Mouse (Mus musculus) limb, embryonic 11.5 days (tissue): ENCODE measurements at regions not wholly inside any gene's neighbourhood (a gene's known extent, or its start where the extent isn't known, plus 50 kb on each side); places are given as distances from the start of the nearest gene placed in this dataset.

Experiments
- ATAC-seq: fragments of 200-750 bp; cut with Nextera tagmentation; 2 replicates; pipeline ENCODE4 v1.8.0; 2017; ENCODE audit warnings: low read depth; ENCODE audit not compliant: insufficient number of reproducible peaks, low FRiP score, low TSS enrichment
- DNase-seq: peaks from one replicate; pipeline ENCODE4 v3.0.0-alpha.2; 2015; ENCODE audit warnings: low spot score
- H3K27ac ChIP-seq: fragments of 300-500 bp; sonication (generic); replicated peaks from 2 replicates; pipeline ENCODE4 v1.5.1; 2014; ENCODE audit warnings: low read depth, mild to moderate bottlenecking, low read length
- H3K27me3 ChIP-seq: fragments of 300-500 bp; sonication (generic); 2 replicates; pipeline ENCODE4 v1.6.1; 2014; ENCODE audit warnings: mild to moderate bottlenecking, low read length, mixed read lengths; ENCODE audit not compliant: control insufficient read depth, insufficient read depth
- H3K36me3 ChIP-seq: fragments of 300-500 bp; sonication (generic); 2 replicates; pipeline ENCODE4 v1.6.1; 2014; ENCODE audit warnings: mild to moderate bottlenecking, low read length, moderate library complexity, mixed read lengths; ENCODE audit not compliant: control insufficient read depth, insufficient read depth
- H3K4me1 ChIP-seq: fragments of 300-500 bp; sonication (generic); 2 replicates; pipeline ENCODE4 v1.6.1; 2014; ENCODE audit warnings: low read length, mixed read lengths; ENCODE audit not compliant: control insufficient read depth, insufficient read depth
- H3K4me2 ChIP-seq: fragments of 300-500 bp; sonication (generic); 2 replicates; pipeline ENCODE4 v1.6.1; 2014; ENCODE audit warnings: low read depth, mild to moderate bottlenecking, moderate library complexity; ENCODE audit not compliant: severe bottlenecking
- H3K4me3 ChIP-seq: fragments of 300-500 bp; sonication (generic); 2 replicates; pipeline ENCODE4 v1.5.1; 2014; ENCODE audit warnings: low read depth, low read length
- H3K9ac ChIP-seq: fragments of 300-500 bp; sonication (generic); 2 replicates; pipeline ENCODE4 v1.6.1; 2014; ENCODE audit warnings: mild to moderate bottlenecking, low read length
- H3K9me3 ChIP-seq: fragments of 300-500 bp; sonication (generic); 2 replicates; pipeline ENCODE4 v1.6.1; 2016; ENCODE audit warnings: low read length; ENCODE audit not compliant: control insufficient read depth
- WGBS: fragments of 180-500 bp; shearing (Covaris S2); extraction: QIAGEN DNeasy Blood & Tissue Kit; methylation state at CpG from one replicate; pipeline ENCODE4 v1.1.7; 2014; 5-methylcytosine and 5-hydroxymethylcytosine counted together

DNA sequence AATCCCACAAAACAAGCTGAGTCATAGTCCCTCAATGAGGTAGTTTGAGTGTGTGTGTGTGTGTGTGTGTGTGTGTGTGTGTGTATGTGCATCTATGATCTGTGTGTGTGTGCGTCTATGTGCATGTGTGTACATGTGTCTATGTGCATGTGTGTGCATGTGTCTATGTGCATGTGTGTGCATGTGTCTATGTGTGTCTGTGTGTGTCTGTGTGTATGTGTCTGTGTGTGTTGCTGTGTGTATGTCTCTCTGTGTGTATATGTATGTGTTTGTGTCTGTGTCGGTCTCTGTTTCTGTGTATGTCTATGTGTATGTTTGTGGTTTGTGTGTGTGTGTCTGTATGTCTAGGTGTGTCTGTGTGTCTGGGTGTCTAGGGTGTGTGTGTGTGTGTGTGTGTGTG lies 309.1 kb upstream of the Brinp3 start:
- no peak overlapping the region for H3K27ac ChIP-seq
- no peaks in the 10 kb centered on the region for H3K4me1 ChIP-seq
- DNase-seq (no peak), ATAC-seq (no peak)
- H3K4me2 ChIP-seq: no peak overlapping the region
- no peak overlapping the region for H3K9ac ChIP-seq
- WGBS: 98% methylated on average over 2 of the region's 2 CpGs
- no peaks in the 10 kb centered on the region for H3K27me3 ChIP-seq
- no peaks in the 10 kb centered on the region for H3K9me3 ChIP-seq
- no peaks in the 10 kb centered on the region for H3K36me3 ChIP-seq
- H3K4me3 ChIP-seq: no peak overlapping the region

- H3K9ac ChIP-seq: no peak overlapping the region
- 93% methylated on average over 1 of the region's 1 CpGs for WGBS
- H3K27ac ChIP-seq: no peak overlapping the region
- no peaks in the 10 kb centered on the region for H3K9me3 ChIP-seq
- H3K4me2 ChIP-seq: no peak overlapping the region
- H3K4me1 ChIP-seq: no peaks in the 10 kb centered on the region
- H3K27me3 ChIP-seq: no peaks in the 10 kb centered on the region
- no peaks in the 10 kb centered on the region for H3K36me3 ChIP-seq
- DNase-seq: no peak
- no peak for ATAC-seq
- no peak overlapping the region for H3K4me3 ChIP-seq
Observed at GRCm38 (mm10) chr1:146211646-146212045, 282.9 kb upstream of the Brinp3 start.

GRCm38 (mm10) chr1:146231487-146232466 lies 262.8 kb upstream of the Brinp3 start:
- no peak overlapping the region for H3K9ac ChIP-seq
- no peak overlapping the region for H3K27ac ChIP-seq
- DNase-seq (no peak), ATAC-seq (no peak)
- no peak overlapping the region for H3K4me3 ChIP-seq
- no peaks in the 10 kb centered on the region for H3K27me3 ChIP-seq
- no peaks in the 10 kb centered on the region for H3K4me1 ChIP-seq
- H3K4me2 ChIP-seq: no peak overlapping the region
- no peaks in the 10 kb centered on the region for H3K36me3 ChIP-seq
- H3K9me3 ChIP-seq: no peaks in the 10 kb centered on the region
- 88% methylated on average over 7 of the region's 7 CpGs for WGBS

GRCm38 (mm10) chr1:146260400-146260799 lies 234.2 kb upstream of the Brinp3 start:
- Histone ChIP-seq H3K4me1 (no peaks in the 10 kb centered on the region), H3K27ac (no peak overlapping the region), H3K9ac (no peak overlapping the region), H3K36me3 (no peaks in the 10 kb centered on the region), H3K4me3 (no peak overlapping the region), H3K4me2 (no peak overlapping the region), H3K9me3 (no peaks in the 10 kb centered on the region), H3K27me3 (no peaks in the 10 kb centered on the region)
- ATAC-seq: no peak
- DNase-seq: no peak

- no peak overlapping the region for H3K4me2 ChIP-seq
- 94% methylated on average over 4 of the region's 4 CpGs for WGBS
- no peak overlapping the region for H3K9ac ChIP-seq
- H3K27ac ChIP-seq: no peak overlapping the region
- H3K27me3 ChIP-seq: no peaks in the 10 kb centered on the region
- ATAC-seq (no peak), DNase-seq (no peak)
- no peaks in the 10 kb centered on the region for H3K36me3 ChIP-seq
- H3K4me1 ChIP-seq: no peaks in the 10 kb centered on the region
- H3K9me3 ChIP-seq: no peaks in the 10 kb centered on the region
- no peak overlapping the region for H3K4me3 ChIP-seq
Observed at GRCm38 (mm10) chr1:146299031-146299430, 195.5 kb upstream of the Brinp3 start.

- H3K27ac ChIP-seq: no peak overlapping the region
- no peak overlapping the region for H3K9ac ChIP-seq
- no peak overlapping the region for H3K4me2 ChIP-seq
- WGBS: 82% methylated on average over 4 of the region's 4 CpGs
- DNase-seq: no peak
- H3K9me3 ChIP-seq: no peaks in the 10 kb centered on the region
- H3K27me3 ChIP-seq: no peaks in the 10 kb centered on the region
- no peaks in the 10 kb centered on the region for H3K4me1 ChIP-seq
- no peak for ATAC-seq
- H3K36me3 ChIP-seq: no peaks in the 10 kb centered on the region
- H3K4me3 ChIP-seq: no peak overlapping the region
Observed at GRCm38 (mm10) chr1:146312547-146312946, 182.0 kb upstream of the Brinp3 start.

GRCm38 (mm10) chr1:146316172-146317158 lies 178.1 kb upstream of the Brinp3 start:
- no peak overlapping the region for H3K4me2 ChIP-seq
- no peak for DNase-seq
- H3K27ac ChIP-seq: no peak overlapping the region
- H3K9me3 ChIP-seq: no peaks in the 10 kb centered on the region
- no peak overlapping the region for H3K9ac ChIP-seq
- H3K4me1 ChIP-seq: no peaks in the 10 kb centered on the region
- WGBS: 85% methylated on average over 4 of the region's 4 CpGs
- H3K36me3 ChIP-seq: no peaks in the 10 kb centered on the region
- ATAC-seq: no peak
- no peak overlapping the region for H3K4me3 ChIP-seq
- H3K27me3 ChIP-seq: no peaks in the 10 kb centered on the region

DNA sequence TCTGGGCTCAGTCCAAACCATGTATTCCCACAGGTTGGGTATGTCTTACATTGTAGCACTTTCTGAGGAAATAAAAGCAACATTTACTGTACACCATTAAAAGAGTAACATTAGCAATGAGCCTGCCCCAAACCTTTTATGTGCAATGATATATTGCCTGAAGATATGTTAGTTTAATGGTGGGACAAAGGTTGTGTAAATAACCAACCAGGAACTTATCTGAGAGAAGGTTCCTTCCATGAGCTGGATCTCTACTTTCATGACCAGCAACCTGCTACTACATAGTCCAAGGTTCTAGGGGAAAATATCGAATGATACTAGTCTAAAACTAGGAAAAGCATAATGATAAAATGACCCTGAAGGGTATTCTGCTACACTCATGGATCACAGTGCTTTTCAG lies 172.5 kb upstream of the Brinp3 start:
- H3K4me1 ChIP-seq: no peaks in the 10 kb centered on the region
- no peak overlapping the region for H3K9ac ChIP-seq
- no peak overlapping the region for H3K4me2 ChIP-seq
- H3K4me3 ChIP-seq: no peak overlapping the region
- WGBS: 90% methylated on average over 1 of the region's 1 CpGs
- H3K9me3 ChIP-seq: no peaks in the 10 kb centered on the region
- H3K36me3 ChIP-seq: no peaks in the 10 kb centered on the region
- ATAC-seq (no peak), DNase-seq (no peak)
- no peak overlapping the region for H3K27ac ChIP-seq
- H3K27me3 ChIP-seq: no peaks in the 10 kb centered on the region
